Mouse (Mus musculus) testis, adult 2 months (tissue): Measurements from ENCODE around the gene Ogdh.

Experiments used
- CTCF ChIP-seq: fragments of 200-500 bp; IDR thresholded peaks from 2 replicates; pipeline ENCODE4 v1.5.1; 2012; ENCODE audit warnings: low read depth, mild to moderate bottlenecking, inconsistent platforms, low read length, moderate library complexity; ENCODE audit not compliant: control insufficient read depth, insufficient read depth, insufficient replicate concordance
- POLR2A ChIP-seq: fragments of 200-500 bp; IDR thresholded peaks from 2 replicates; pipeline ENCODE4 v1.6.1; 2012; ENCODE audit warnings: low read depth, mild to moderate bottlenecking, inconsistent platforms, low read length, moderate library complexity; ENCODE audit not compliant: control insufficient read depth

DNA sequence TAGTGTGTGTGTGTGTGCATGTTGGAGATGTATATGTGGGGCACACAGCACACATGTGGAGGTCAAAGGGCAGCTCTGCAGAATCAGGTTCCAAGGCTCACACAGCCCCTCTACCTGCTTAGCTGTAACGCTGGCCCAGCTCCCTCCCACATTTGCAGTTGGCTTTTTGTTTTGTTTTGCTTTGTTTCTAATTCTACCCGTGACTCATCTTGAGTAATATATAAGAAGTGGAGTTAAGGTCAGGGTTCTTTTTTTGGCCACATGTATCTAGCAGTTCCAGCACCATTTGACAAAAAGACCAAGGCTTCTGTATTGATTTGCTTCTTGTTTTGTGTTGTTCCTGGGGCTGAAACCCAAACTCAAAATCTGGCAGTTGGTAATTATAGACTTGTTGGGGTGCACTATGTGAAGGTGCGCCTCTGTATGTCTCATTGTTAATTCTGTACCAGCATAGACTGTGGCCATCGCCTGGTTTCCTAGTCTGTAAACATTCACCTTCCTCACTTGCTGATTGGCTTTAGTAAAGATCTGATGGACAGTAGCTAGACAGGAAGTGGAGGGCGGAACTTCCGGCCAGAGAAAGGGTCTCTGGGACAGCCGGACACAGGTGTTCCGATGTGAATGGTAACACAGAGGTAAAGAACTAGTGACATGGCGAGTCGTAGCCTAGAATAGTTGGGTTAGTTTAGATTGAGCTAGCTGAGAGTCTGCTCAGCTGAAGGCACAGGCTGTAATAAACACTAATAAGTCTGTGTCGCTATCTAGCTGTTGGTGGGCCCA, 80.1 kb downstream of the Ogdh start:
- TF ChIP-seq POLR2A (no peak), CTCF (no peak)
